Mouse (Mus musculus): ENCODE results near the gene Galnt9.

Gene Galnt9

GRCm38 (mm10) chr5:110629525-110630120, 85.5 kb downstream of the Galnt9 start:
- DNase-seq (ENCODE audit: low spot score): no peak

DNA sequence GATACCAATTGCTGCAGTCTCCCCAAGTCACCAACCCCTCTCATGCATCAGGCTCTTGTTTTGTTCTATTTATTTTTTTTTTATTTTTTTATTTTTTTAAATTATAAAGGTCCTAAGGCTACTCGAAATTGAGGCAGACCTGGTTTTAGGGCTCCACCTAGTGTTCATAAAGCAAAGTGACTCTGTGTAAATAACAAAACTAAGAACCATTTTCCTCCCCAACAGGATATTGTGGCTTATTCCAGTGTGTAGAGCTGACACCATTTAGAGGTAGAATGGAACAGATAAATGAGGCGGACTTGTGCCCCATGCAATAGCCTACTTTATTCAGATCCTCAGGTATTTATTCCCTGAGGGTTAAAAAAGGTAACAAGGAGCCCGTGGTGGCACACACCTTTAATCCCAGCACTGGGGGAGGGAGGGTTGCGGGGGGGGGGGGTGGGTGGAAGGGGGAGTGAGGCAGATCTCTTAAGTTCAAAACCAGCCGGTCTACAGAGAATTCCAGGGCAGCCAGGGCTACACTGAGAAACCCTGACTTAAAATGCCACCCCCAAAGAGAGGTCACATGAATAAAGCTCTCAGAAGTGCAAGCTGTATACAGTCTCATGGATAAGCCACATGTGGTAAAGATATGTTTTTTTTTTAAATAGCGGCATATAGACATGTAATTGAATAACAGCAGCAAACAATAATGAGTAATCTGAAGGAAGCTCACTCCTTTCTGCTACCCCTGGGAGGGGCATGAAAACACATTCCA, 92.0 kb downstream of the Galnt9 start:
- DNase-seq (ENCODE audit: low spot score): no peak

DNA sequence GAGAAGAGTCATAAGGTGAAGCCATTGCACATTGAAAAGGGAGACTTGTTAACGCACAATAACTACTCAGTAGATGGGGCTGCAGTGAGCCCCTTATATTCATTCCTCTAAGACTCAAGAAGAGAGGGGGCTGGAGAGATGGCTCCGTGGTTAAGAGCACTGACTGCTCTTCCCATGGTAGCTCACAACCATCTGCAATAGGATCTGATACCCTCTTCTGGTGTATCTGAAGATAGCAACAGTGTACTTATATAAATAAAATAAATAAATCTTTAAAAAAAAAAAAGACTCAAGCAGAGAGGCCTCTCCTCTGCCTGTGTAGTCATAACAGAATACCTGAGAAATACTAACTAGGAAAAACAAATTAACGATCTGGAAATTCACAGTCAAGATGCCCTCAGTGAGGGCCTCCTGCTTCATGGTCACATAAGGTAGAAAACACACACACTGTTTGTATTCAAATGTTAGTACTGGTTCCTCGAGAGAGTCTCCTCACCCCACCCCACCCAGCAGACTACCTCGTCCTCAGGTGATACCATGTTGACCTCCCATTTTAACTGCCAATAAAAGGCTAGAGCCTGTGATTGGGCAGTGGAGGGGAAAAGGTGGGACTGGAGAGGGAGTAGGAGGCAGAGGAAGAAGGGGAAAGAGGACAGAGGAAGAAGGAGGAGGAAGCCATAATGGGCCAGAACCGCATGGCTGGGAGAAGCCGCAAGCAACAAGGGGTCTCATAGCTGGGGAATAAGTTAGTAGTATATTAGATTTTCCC, 94.3 kb downstream of the Galnt9 start:
- DNase-seq (ENCODE audit: low spot score): no peak

GRCm38 (mm10) chr5:110639459-110639858, 95.3 kb downstream of the Galnt9 start:
- DNase-seq (ENCODE audit: low spot score): peak; percentile 76

DNA sequence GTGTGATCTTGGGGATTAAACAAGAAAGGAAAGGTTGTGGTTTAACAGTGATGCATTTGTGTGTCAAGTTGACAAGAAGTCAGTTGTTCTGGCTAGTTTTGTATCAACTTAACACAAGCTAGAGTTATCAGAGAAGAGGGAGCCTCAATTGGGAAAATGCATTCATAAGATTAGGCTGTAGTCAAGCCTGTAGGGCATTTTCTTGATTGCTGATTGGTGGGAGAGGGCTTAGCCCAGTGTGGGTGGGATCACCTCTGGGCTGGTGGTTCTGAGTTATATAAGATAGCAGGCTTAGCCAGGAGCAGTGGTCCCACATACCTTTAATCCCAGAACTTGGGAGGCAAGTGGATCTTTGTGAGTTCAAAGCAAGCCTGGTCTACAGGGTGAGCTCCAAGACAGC, 102.2 kb downstream of the Galnt9 start:
- no peak for DNase-seq (ENCODE audit: low spot score)

GRCm38 (mm10) chr5:110652719-110653648, 108.8 kb downstream of the Galnt9 start, which contains the start of the genes Noc4l and Ddx51:
Gene Noc4l (minus strand): TSS chr5:110653417.
Gene Ddx51 (plus strand): TSS chr5:110653451.
- peak; percentile 82 for DNase-seq (ENCODE audit: low spot score)

DNA sequence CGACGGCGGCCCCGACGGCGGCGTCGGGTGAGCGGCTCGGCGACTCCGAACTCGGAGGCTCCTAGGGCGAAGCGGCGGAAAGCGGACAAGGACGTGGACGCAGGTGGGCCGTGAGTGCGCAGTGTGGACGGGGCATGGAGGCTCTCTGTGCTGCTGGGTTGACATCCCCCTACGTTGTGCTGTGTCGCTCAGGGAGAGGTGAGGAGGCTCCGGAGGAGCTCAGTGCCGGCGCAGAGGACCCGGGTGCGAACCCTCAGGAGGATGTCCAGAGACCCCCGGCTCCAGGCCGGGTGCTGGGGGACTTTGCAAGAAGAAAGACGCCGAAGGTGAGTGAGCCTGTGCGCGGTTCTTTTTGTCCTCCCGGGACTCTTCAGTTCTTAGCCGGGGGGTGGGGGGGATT, 109.5 kb downstream of the Galnt9 start:
- no peak for DNase-seq (ENCODE audit: low spot score)

DNA sequence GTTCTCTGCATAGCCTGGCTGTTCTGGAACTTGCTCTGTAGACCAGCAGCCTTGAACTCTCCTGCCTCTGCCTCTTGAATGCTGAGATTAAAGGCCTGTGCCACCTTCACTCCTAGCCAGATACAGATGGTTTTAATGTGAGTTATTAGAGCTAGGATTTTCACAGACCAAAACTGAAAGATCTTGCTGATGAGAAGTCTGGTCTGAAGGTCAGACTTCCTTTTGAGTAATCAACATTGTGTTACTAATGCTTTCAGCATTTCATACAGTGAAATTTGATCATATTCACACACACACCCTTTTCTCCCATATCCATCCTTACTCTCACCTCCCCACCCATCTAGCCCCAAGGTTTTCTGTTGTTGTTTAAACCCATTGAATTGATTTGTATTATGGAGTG, 115.5 kb downstream of the Galnt9 start:
- no peak for DNase-seq (ENCODE audit: low spot score)

GRCm38 (mm10) chr5:110664041-110664440, 119.9 kb downstream of the Galnt9 start:
- no peak for DNase-seq (ENCODE audit: low spot score)

GRCm38 (mm10) chr5:110664750-110665269, 120.7 kb downstream of the Galnt9 start:
- no peak for DNase-seq (ENCODE audit: low spot score)

- no peak for DNase-seq (ENCODE audit: low spot score)
Measured at GRCm38 (mm10) chr5:110665486-110666121, 121.4 kb downstream of the Galnt9 start.

Data from layer of hippocampus, adult 9-10 months (tissue).